Mouse (Mus musculus): ENCODE measurements around the gene Tacc2.

The Tacc2 gene

GRCm38 (mm10) chr7:130716989-130717388, 139.8 kb downstream of the Tacc2 start:
- DNase-seq (ENCODE audit: low read depth in 1 of 2, low spot score in 2 of 2), result no peak

- no peak for DNase-seq (ENCODE audit: low read depth in 1 of 2, low spot score in 2 of 2)
These were observed 142.8 kb downstream of the Tacc2 start for GRCm38 (mm10) chr7:130719931-130720598.

- DNase-seq (ENCODE audit: low read depth in 1 of 2, low spot score in 2 of 2), result no peak
These were observed 143.6 kb downstream of the Tacc2 start for GRCm38 (mm10) chr7:130720646-130721335.

GRCm38 (mm10) chr7:130726185-130726584, 148.9 kb downstream of the Tacc2 start:
- no peak for DNase-seq (ENCODE audit: low read depth in 1 of 2, low spot score in 2 of 2)

- DNase-seq (ENCODE audit: low read depth in 1 of 2, low spot score in 2 of 2), result no peak
These were observed 149.6 kb downstream of the Tacc2 start for GRCm38 (mm10) chr7:130726724-130727422.

GRCm38 (mm10) chr7:130727560-130727959, 150.3 kb downstream of the Tacc2 start:
- DNase-seq (ENCODE audit: low read depth in 1 of 2, low spot score in 2 of 2), result no peak

- DNase-seq (ENCODE audit: low read depth in 1 of 2, low spot score in 2 of 2), result no peak
These were observed 154.6 kb downstream of the Tacc2 start for GRCm38 (mm10) chr7:130731792-130732191.

GRCm38 (mm10) chr7:130732908-130733307, 155.7 kb downstream of the Tacc2 start:
- DNase-seq (ENCODE audit: low read depth in 1 of 2, low spot score in 2 of 2), result no peak

- DNase-seq (ENCODE audit: low read depth in 1 of 2, low spot score in 2 of 2), result no peak
These were observed 156.2 kb downstream of the Tacc2 start for GRCm38 (mm10) chr7:130733423-130733822.

- no peak for DNase-seq (ENCODE audit: low read depth in 1 of 2, low spot score in 2 of 2)
These were observed 157.1 kb downstream of the Tacc2 start for GRCm38 (mm10) chr7:130734195-130734787.

- DNase-seq (ENCODE audit: low read depth in 1 of 2, low spot score in 2 of 2), result no peak
These were observed 163.9 kb downstream of the Tacc2 start for GRCm38 (mm10) chr7:130741099-130741498.

- DNase-seq (ENCODE audit: low read depth in 1 of 2, low spot score in 2 of 2), result no peak
These were observed 166.2 kb downstream of the Tacc2 start for GRCm38 (mm10) chr7:130743239-130744025.

GRCm38 (mm10) chr7:130749165-130749564, 171.9 kb downstream of the Tacc2 start:
- no peak for DNase-seq (ENCODE audit: low read depth in 1 of 2, low spot score in 2 of 2)

GRCm38 (mm10) chr7:130750752-130751490, 173.7 kb downstream of the Tacc2 start:
- DNase-seq (ENCODE audit: low read depth in 1 of 2, low spot score in 2 of 2), result no peak

- no peak for DNase-seq (ENCODE audit: low read depth in 1 of 2, low spot score in 2 of 2)
These were observed 174.4 kb downstream of the Tacc2 start for GRCm38 (mm10) chr7:130751678-130752077.

GRCm38 (mm10) chr7:130754790-130755189, 177.6 kb downstream of the Tacc2 start:
- DNase-seq (ENCODE audit: low read depth in 1 of 2, low spot score in 2 of 2), result no peak

- no peak for DNase-seq (ENCODE audit: low read depth in 1 of 2, low spot score in 2 of 2)
These were observed 179.2 kb downstream of the Tacc2 start for GRCm38 (mm10) chr7:130756343-130756835.

GRCm38 (mm10) chr7:130757326-130757865, 180.2 kb downstream of the Tacc2 start:
- DNase-seq (ENCODE audit: low read depth in 1 of 2, low spot score in 2 of 2), result no peak

- DNase-seq (ENCODE audit: low read depth in 1 of 2, low spot score in 2 of 2), result peak in 1 of 2 experiments; percentile 20
These were observed 185.0 kb downstream of the Tacc2 start for GRCm38 (mm10) chr7:130762071-130762897.

Measured in monocyte, adult 2 months (primary cell).